Comparison of ENCODE assay signal across 8 mouse cellular contexts in genomic region chr16:21422645-21423545, GRCm38 (mm10). TPM values are rescaled to one million over a fixed set of nuclear protein-coding genes. Genes with fewer than 3 reads are reported as not detected.
DNase-seq lines count a peak whose midpoint lies in the region; ATAC-seq lines count a peak whose summit lies in the region.

Gene Vps8, plus strand, starts transcription at chr16:21423118.

- no peaks in the 10 kb centered on the region for H3K9me3 ChIP-seq in hindbrain, embryonic 16.5 days (ENCODE audit: control insufficient read depth, low read length)

- H3K27me3 ChIP-seq in hindbrain, embryonic 16.5 days (replicated peaks; ENCODE audit: control insufficient read depth, insufficient read depth, low read length): no peaks in the 10 kb centered on the region

- peak within 1 kb of the TSS; percentile 83 for H3K9ac ChIP-seq in hindbrain, embryonic 16.5 days (ENCODE audit: low read depth, low read length)

- H3K4me3 ChIP-seq in hindbrain, embryonic 16.5 days (ENCODE audit: low read length): peak within 1 kb of the TSS; percentile 90
- H3K4me3 ChIP-seq in macrophage (ENCODE audit: inconsistent target): peak within 1 kb of the TSS; percentile 53

- peak within 1 kb of the TSS; percentile 62 for H3K4me2 ChIP-seq in hindbrain, embryonic 16.5 days (ENCODE audit: low read length)

- 1% methylated on average over 52 of the region's 71 CpGs for WGBS in hindbrain, embryonic 16.5 days
- WGBS in macrophage (ENCODE audit: missing documents): 2% methylated on average over 69 of the region's 71 CpGs

- H3K27ac ChIP-seq in hindbrain, embryonic 16.5 days (ENCODE audit: low read depth, low read length): peak within 1 kb of the TSS; percentile 82
- H3K27ac ChIP-seq in macrophage: no peak within 1 kb of the TSS

- peak; percentile 98 for ATAC-seq in hindbrain, embryonic 16.5 days

- no peaks in the 10 kb centered on the region for H3K4me1 ChIP-seq in hindbrain, embryonic 16.5 days (ENCODE audit: control insufficient read depth, insufficient read depth, low read depth, low read length)

- no peaks in the 10 kb centered on the region for H3K36me3 ChIP-seq in hindbrain, embryonic 16.5 days (ENCODE audit: control insufficient read depth, insufficient read depth, low read length)
- H3K36me3 ChIP-seq in macrophage (ENCODE audit: inconsistent target): no peaks in the 10 kb centered on the region

- peaks cover 46% of the 10 kb centered on the region; the same call in 1 of the 2 replicates for H3K79me2 ChIP-seq in macrophage (ENCODE audit: inconsistent target)

- peak; percentile 93 for DNase-seq in T-cell, adult 2 months (ENCODE audit: low spot score)
- peak; percentile 87 to 92 for DNase-seq in cerebellum, postnatal 36 days
- DNase-seq in gastrocnemius, adult 18-20 months (ENCODE audit: low spot score): peak; percentile 93
- DNase-seq in left cerebral cortex, adult 18-20 months (ENCODE audit: low spot score in 2 of 2): peak; percentile 89 to 92
- DNase-seq in right cerebral cortex, adult 18-20 months: peak; percentile 94
- DNase-seq in urinary bladder, postnatal 10 days (ENCODE audit: low spot score): peak; percentile 66

RNA-seq across cellular contexts. Expression of gene Vps8, which starts in this region (rescaled TPM):
- total RNA-seq in gastrocnemius, adult 18-20 months (2021): 1 to 10 TPM; 7.2 to 9.0 TPM
- 33.1 and 38.3 TPM in 2 replicates for polyA plus RNA-seq in hindbrain, embryonic 16.5 days (2015; fragmentation: Nextera tagmentation; extraction: Ambion mirVana)
- 10 to 100 TPM; 56.1 to 58.1 TPM for total RNA-seq in left cerebral cortex, adult 18-20 months (2021)
- total RNA-seq in macrophage (2018; cell fraction: chromatin; rRNA removed): 100 to 1,000 TPM in 10 of 26 experiments, 10 to 100 TPM in 16; 46.5 to 169 (median 85.2) TPM
- 10 to 100 TPM; 15.5 to 30.9 (median 22.8) TPM for total RNA-seq in macrophage (2018; cell fraction: cytosol; rRNA removed)
- total RNA-seq in macrophage (2018; cell fraction: nucleus; rRNA removed): 10 to 100 TPM; 22.4 to 88.4 (median 37.6) TPM
- polyA plus RNA-seq in macrophage (2018): 23.1 to 50.5 TPM (median 30.0 TPM) in 3 replicates

Comparison
In these comparisons a context has a peak if more than half of its experiments do, and no peak if none do; other contexts are left out.
1. RNA of gene Vps8 (total RNA-seq): 56.1 to 58.1 TPM in left cerebral cortex, adult 18-20 months; 7.2 to 9.0 TPM in gastrocnemius, adult 18-20 months; every median in the first group is over 4 times any median in the second.
2. Peak in every context shown above with its lines, with median percentiles within 50 percentile points of each other: DNase-seq.